Mouse (Mus musculus) adipocyte (in vitro differentiated cells): ENCODE results near the gene Icmt.

Source experiments
- DNase-seq: peaks from one replicate; pipeline ENCODE4 v3.0.0-alpha.2; 2016; ENCODE audit warnings: low spot score

Icmt gene

GRCm38 (mm10) chr4:152274681-152275131 is 22.3 kb upstream of the Icmt start:
- no peak for DNase-seq

DNA sequence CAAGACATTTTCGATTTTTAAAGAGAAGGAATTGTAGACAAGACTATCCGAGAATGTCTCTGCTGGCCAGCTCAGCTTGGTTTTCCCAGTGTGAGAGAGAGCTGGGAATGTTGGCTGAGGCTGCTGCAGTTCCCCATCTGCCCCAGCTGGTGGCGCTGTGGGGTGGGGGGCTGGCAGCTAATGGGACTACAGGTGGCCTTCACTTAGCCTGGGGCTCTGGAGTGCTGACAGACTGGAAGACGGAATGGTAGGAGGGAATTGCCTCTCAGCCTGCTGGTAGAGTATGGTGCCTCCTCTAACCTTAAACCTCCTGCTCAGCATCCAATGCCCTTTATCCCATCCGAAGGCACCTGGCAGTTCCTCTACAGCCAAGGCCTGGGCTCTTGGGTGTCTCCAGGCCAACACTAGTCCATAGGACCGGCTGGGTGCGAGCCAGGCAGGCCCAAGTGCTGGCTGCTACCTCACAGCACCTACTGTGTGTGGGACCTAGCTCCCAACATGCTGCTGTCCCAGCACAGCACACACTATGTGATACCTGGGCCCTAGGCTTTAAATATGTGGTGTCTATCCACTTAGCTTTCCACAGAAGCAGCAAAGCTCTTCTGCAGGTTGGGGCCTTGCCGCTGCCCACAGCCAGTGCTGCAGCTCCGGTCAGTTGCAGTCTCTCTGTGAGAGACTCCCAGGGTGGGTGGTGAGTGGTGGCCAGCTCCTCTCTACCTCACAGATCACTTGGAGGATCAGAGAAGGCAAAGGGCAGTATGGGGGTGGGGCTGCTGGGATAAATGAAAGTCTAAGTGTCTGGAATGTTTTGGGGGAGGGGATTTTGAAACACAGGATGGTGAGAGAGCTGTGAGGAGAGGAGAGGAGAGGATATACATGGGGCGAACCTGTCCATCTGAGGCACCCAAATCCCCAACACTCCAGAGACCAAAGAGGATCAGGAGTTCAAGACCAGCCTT is 20.4 kb upstream of the Icmt start:
- DNase-seq = no peak

GRCm38 (mm10) chr4:152277916-152278315 is 19.1 kb upstream of the Icmt start:
- DNase-seq = no peak

DNA sequence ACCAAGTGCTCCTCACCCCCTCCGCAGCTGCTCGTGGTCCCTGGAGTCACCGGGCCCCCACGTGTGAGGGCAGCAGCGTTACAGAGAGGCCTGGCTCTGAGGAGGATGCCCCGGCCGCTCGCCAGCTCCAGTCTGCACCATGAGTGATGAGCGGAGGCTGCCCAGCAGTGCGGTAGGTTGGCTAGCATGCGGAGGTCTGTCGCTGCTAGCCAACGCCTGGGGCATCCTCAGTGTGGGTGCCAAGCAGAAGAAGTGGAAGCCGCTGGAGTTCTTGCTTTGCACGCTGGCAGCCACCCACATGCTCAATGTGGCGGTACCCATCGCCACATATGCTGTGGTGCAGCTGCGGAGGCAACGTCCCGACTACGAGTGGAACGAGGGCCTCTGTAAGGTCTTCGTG is 18.0 kb upstream of the Icmt start:
- DNase-seq = no peak

DNA sequence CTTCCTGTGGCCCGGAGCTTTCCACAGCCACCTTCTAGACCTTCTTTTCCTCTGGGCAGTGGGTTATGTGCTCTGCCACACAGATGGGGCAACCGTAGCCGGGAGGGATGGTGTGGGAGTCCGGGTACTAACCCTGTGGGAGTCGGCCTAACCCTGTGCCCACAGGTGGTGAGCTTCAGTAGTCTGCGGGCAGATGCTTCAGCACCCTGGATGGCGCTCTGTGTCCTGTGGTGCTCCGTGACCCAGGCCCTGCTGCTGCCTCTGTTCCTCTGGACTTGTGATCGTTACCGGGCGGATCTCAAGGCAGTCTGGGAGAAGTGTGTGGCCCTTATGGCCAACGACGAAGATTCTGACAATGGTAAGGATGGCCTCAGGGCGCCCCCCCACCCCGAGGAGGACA is 15.4 kb upstream of the Icmt start:
- no peak for DNase-seq

- no peak for DNase-seq
These were observed 14.3 kb upstream of the Icmt start for GRCm38 (mm10) chr4:152282721-152283120.

DNA sequence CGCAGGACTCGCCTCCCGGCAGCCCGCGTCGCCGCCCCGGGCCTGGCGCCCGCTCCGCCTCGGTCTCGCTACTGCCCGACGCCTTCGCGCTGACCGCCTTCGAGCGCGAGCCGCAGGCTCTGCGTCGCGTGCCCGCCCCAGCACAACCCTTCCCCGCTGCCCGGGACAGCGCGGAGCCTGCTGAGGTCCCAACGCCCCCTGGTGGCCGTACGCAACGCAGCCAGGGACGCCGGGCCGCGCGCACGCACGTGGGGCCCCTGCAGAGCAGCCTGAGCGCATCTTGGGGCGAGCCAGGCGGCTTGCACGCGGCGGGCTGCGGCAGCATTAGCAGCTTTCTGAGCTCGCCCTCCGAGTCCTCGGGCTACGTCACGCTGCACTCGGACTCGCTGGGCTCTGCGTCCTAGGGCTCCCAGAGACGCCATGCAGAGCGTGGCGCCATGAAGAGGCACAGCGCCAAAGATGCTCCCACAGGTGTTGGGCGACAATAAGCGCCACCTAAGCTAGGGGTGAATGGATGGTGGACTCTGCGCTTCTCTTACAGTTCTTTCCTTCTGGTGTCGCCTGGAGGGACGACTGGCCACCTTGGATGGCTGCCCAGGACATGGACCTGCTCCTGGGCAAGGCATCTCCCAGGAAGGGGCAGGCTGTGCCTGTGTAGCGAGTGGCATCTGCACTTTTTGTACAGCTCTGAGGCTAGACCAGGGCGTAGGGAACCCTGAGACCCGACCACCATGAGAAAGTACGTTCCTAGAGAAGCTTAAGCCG is 13.7 kb upstream of the Icmt start:
- no peak for DNase-seq

GRCm38 (mm10) chr4:152285505-152285904 is 11.5 kb upstream of the Icmt start:
- DNase-seq = peak; percentile 79

GRCm38 (mm10) chr4:152286183-152286582 is 10.8 kb upstream of the Icmt start:
- DNase-seq = no peak

DNA sequence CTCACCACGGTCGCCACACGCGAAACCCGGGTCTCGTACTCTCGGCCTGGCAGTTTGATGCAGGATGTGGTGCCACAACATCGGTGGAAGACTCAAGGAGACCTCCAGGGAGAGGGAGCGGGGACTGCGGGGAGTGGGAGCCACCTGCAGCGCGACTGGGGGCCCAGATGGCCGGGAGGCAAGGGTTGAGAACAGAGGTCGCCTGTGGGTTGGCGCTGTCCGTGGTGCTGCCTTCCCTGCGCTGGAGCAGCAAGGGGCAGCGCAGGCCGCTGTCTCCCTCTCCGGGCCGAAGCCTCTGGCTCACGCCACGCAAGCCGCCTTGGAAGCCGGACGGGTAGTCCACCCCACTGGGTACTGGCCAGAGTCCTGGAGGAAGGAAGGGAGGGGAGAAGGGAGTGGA is 10.1 kb upstream of the Icmt start:
- no peak for DNase-seq

GRCm38 (mm10) chr4:152287317-152288120 is 9.5 kb upstream of the Icmt start:
- DNase-seq = no peak

- DNase-seq = no peak
These were observed 8.6 kb upstream of the Icmt start for GRCm38 (mm10) chr4:152288398-152288945.

- DNase-seq = no peak
These were observed 6.6 kb upstream of the Icmt start for GRCm38 (mm10) chr4:152290385-152290784.

GRCm38 (mm10) chr4:152290991-152291390 is 6.0 kb upstream of the Icmt start:
- DNase-seq = no peak

- DNase-seq = no peak
These were observed 5.5 kb upstream of the Icmt start, which contains the start of gene Hes3 for GRCm38 (mm10) chr4:152291562-152291961. Gene Hes3 (minus strand): TSS chr4:152291662.

GRCm38 (mm10) chr4:152292102-152292765 is 4.8 kb upstream of the Icmt start:
- peak; percentile 39 for DNase-seq

DNA sequence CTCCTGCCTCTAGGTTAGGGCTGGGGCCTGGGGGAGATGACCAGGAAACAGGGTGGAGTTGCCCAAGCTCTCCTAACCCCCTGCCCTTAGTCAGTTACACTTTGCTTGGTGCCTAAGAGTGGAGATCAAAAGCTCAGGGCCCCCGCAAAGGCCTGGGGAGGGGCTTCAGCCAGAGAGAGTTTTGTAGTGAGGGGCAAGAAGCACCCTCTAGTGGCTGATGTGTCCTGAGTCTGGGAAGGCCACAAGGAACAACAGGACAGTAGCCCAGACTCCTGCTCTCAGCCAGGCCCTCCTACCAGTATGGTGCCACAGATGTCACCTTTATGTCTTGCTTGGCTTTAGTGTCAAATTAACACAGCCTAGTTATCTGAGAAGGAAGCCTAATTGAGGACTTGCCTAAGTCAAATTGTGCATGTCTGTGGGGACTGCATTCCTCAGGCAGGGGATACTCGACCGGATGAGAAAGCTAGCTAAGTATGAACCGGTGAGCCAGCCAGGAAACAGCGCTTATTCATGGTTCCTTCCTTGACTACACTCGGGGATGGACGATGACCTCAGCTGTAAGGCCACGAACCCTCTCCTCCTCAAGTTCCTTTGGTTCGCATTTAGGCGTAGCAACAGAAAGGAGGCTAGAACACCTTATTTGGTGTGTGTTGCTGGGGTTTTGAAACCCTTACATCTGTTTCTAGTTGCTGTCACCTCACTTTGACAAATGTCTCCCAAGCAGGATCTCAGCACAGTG is 2.7 kb upstream of the Icmt start:
- DNase-seq = no peak

DNA sequence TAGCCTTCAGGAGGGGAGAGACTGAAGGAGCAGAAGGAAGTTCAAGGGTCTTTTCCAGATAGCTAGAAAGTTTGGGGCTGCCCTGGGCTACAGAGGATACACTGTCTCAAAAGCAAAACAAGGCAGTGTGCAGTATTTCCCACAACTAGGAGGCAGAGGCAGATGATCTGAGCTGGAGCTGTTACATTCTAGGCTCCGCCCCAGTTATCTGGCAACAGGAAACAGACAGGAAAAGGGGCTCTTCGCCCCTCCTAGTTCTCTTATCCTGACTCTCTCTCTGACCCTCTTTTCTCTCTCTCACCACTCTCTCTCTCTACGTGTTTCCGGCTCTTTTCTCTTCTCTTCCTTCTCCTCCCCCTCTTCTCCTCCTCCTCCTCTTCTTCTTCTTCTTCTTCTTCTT is 1.1 kb upstream of the Icmt start:
- DNase-seq = no peak

- DNase-seq = no peak
These were observed 656 bp upstream of the Icmt start for GRCm38 (mm10) chr4:152296371-152296770.

GRCm38 (mm10) chr4:152298836-152299235 is 1.8 kb downstream of the Icmt start:
- DNase-seq = no peak

DNA sequence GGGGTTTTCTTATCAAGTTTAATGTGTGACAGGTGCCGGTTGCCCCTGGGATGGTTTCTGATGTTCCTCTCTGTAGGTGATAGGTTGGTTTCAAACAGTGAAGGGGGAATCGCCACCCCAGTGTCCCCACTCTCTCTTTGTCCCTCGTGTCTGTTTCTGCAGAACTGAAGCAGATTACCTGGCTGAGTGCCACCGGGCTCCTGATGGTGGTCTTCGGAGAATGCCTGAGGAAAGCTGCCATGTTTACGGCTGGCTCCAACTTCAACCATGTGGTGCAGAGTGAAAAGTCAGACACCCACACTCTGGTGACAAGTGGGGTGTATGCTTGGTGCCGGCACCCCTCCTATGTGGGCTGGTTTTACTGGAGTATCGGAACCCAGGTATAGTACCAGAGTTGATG is 3.3 kb downstream of the Icmt start:
- DNase-seq = no peak
